Mouse (Mus musculus): ENCODE data around the gene 4930579G24Rik.

The 4930579G24Rik gene

GRCm38 (mm10) chr3:79628561-79629415 is at the start of gene 4930579G24Rik:
TSS of gene 4930579G24Rik (plus strand) at chr3:79629079.
- DNase-seq (ENCODE audit: low spot score in 2 of 2), result peak; percentile 95

- no peak for DNase-seq (ENCODE audit: low spot score in 2 of 2)
These were observed 48.8 kb upstream of the 4930579G24Rik start for GRCm38 (mm10) chr3:79579891-79580575.

GRCm38 (mm10) chr3:79586804-79587203 is 42.1 kb upstream of the 4930579G24Rik start:
- peak; percentile 75 to 86 for DNase-seq (ENCODE audit: low spot score in 2 of 2)

GRCm38 (mm10) chr3:79589671-79590070 is 39.2 kb upstream of the 4930579G24Rik start:
- no peak for DNase-seq (ENCODE audit: low spot score in 2 of 2)

- DNase-seq (ENCODE audit: low spot score in 2 of 2), result peak; percentile 67 to 74
These were observed 37.8 kb upstream of the 4930579G24Rik start, which contains the start of gene Ppid for GRCm38 (mm10) chr3:79590863-79591792. TSS of gene Ppid (plus strand) at chr3:79591342.

GRCm38 (mm10) chr3:79591793-79592471 is 36.9 kb upstream of the 4930579G24Rik start:
- no peak for DNase-seq (ENCODE audit: low spot score in 2 of 2)

GRCm38 (mm10) chr3:79595468-79595867 is 33.4 kb upstream of the 4930579G24Rik start:
- no peak for DNase-seq (ENCODE audit: low spot score in 2 of 2)

- no peak for DNase-seq (ENCODE audit: low spot score in 2 of 2)
These were observed 19.0 kb upstream of the 4930579G24Rik start for GRCm38 (mm10) chr3:79609886-79610285.

GRCm38 (mm10) chr3:79627484-79628181 is 1.2 kb upstream of the 4930579G24Rik start:
- no peak for DNase-seq (ENCODE audit: low spot score in 2 of 2)

- peak in 1 of 2 experiments; percentile 26 for DNase-seq (ENCODE audit: low spot score in 2 of 2)
These were observed 708 bp upstream of the 4930579G24Rik start for GRCm38 (mm10) chr3:79628182-79628560.

GRCm38 (mm10) chr3:79629416-79629730 is 494 bp downstream of the 4930579G24Rik start, which contains the start of gene Etfdh:
TSS of gene Etfdh (minus strand) at chr3:79629500.
- DNase-seq (ENCODE audit: low spot score in 2 of 2), result peak; percentile 17 to 23

- DNase-seq (ENCODE audit: low spot score in 2 of 2), result no peak
These were observed 23.2 kb downstream of the 4930579G24Rik start for GRCm38 (mm10) chr3:79652129-79652528.

GRCm38 (mm10) chr3:79656682-79657081 is 27.8 kb downstream of the 4930579G24Rik start:
- no peak for DNase-seq (ENCODE audit: low spot score in 2 of 2)

- peak; percentile 18 to 31 for DNase-seq (ENCODE audit: low spot score in 2 of 2)
These were observed 36.0 kb downstream of the 4930579G24Rik start for GRCm38 (mm10) chr3:79664787-79665408.

- no peak for DNase-seq (ENCODE audit: low spot score in 2 of 2)
These were observed 41.7 kb downstream of the 4930579G24Rik start for GRCm38 (mm10) chr3:79670556-79670955.

GRCm38 (mm10) chr3:79672188-79672587 is 43.3 kb downstream of the 4930579G24Rik start:
- DNase-seq (ENCODE audit: low spot score in 2 of 2), result no peak

GRCm38 (mm10) chr3:79673082-79673481 is 44.2 kb downstream of the 4930579G24Rik start:
- DNase-seq (ENCODE audit: low spot score in 2 of 2), result peak; percentile 5 to 38

GRCm38 (mm10) chr3:79674641-79675040 is 45.8 kb downstream of the 4930579G24Rik start:
- no peak for DNase-seq (ENCODE audit: low spot score in 2 of 2)

- no peak for DNase-seq (ENCODE audit: low spot score in 2 of 2)
These were observed 47.5 kb downstream of the 4930579G24Rik start for GRCm38 (mm10) chr3:79676411-79676810.

All from natural killer cell, adult 2 months (primary cell).